Mouse (Mus musculus): ENCODE results near the gene Gls. TPM values are rescaled to one million over a fixed set of nuclear protein-coding genes. Genes with fewer than 3 reads are reported as not detected.
A peak's percentile ranks its signal among the peaks of the same experiment; 100 is the strongest.

Gls gene
- total RNA-seq, 2 experiments from 2014 or later = 366 to 368 TPM

GRCm38 (mm10) chr1:52129794-52130193 lies 103.2 kb downstream of the Gls start:
- DNase-seq (ENCODE audit: low spot score in 2 of 2) = no peak

GRCm38 (mm10) chr1:52127350-52127749 lies 105.7 kb downstream of the Gls start:
- no peak for DNase-seq (ENCODE audit: low spot score in 2 of 2)

DNA sequence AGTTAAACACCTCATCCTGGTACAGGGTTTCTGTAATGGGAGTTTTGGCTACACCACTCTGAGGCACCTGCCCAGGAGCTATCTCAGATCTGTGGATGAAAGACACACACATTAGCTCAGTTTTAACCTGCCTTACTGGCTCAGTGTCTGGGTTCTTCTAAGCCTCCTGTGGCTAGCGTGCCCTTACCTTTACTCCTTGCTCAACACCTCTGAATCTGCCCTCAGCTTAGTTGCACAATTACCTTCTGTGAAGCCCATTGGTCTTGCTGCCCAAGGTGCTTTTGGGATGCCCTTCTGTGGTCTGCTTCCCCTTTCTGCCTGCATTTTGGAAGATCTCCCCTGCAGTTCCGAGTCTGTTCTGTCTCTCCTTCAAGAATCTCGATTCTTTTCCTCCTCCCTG lies 108.2 kb downstream of the Gls start:
- DNase-seq (ENCODE audit: low spot score in 2 of 2) = no peak

DNA sequence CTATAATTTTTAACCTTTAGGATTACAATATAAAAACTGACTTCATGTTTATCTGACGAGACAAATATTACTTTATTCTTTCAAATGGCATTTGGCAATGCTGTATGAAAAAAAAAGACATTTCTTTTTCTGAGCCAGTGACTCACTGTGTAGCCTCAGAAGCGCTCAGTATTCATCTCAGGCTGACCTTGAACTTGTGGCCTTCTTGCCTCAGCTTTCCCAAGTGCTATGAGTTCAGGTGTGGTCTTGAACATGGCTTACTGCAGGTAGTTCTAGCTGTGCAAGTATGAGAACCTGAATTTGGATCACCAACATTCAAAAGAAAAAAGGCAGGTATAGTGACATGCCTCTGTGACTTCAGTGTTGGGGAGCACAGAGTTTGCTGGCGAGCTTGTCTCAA lies 112.0 kb downstream of the Gls start:
- DNase-seq (ENCODE audit: low spot score in 2 of 2) = no peak

GRCm38 (mm10) chr1:52120191-52120590 lies 112.8 kb downstream of the Gls start:
- no peak for DNase-seq (ENCODE audit: low spot score in 2 of 2)

GRCm38 (mm10) chr1:52119691-52120090 lies 113.3 kb downstream of the Gls start:
- DNase-seq (ENCODE audit: low spot score in 2 of 2) = peak in 1 of 2 experiments; percentile 39

GRCm38 (mm10) chr1:52118860-52119591 lies 114.0 kb downstream of the Gls start, which contains the start of gene Stat1:
TSS of gene Stat1 (plus strand) at chr1:52119440.
- DNase-seq (ENCODE audit: low spot score in 2 of 2) = peak; percentile 69 to 81

GRCm38 (mm10) chr1:52117777-52118176 lies 115.3 kb downstream of the Gls start:
- DNase-seq (ENCODE audit: low spot score in 2 of 2) = no peak

DNA sequence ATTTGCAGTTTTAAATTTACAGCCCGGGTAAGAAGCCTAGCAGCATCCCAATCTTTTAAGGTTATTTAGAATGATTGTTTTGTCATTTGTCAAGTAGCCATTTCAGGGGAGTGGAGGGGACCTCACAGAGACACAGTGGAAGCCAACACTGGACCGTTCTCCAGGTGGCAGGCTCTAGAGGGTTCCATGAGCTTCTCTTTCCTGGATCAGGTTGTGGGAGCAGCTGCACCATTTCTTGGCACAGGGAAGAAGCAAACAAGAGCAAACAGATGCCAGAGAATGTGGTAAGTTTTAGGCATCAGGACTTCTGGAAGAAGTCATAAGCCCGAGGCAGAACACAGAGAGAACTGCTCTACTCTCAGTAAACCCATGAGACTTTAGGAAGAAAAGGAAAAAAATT lies 116.6 kb downstream of the Gls start:
- DNase-seq (ENCODE audit: low spot score in 2 of 2) = no peak

DNA sequence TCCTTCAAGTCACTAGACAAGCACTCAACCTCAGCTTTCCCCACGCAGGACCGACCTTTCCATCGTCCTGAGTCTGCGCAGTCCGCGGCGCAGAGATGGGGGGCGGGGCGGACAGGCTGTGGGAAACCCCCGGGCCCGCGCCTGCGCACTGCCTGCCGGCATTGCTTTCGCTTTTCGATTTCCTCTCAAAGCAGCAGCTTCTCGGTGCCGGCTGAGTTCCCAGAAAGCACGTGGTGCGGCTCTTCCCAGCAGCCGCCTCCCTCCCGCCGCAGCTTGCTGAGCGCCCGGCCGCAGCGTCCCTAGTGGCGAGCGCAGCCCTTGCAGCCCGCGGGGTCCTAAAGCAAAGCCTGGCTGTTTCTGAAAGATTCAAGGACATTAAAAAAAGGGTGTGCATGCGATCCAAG lies 119.4 kb downstream of the Gls start:
- DNase-seq (ENCODE audit: low spot score in 2 of 2) = peak; percentile 98 to 99

Other genes with a start within 250 kb of the Gls start
- gene Stat4, start 246.1 kb downstream of the Gls start, total RNA-seq (2021) = 1 to 10 TPM; 3.6 to 3.7 TPM
- 10 to 100 TPM; 17.2 to 21.9 TPM for gene Stat1, start 113.8 kb downstream of the Gls start, total RNA-seq (2021)